Mouse (Mus musculus) MEL (cell line): ENCODE data around the gene Rps6ka1. TPM values are rescaled to one million over a fixed set of nuclear protein-coding genes. Genes with fewer than 3 reads are reported as not detected.

ENCODE experiments used
- DNase-seq: peaks from one replicate; pipeline ENCODE4 v3.0.0; 2011; ENCODE audit warnings: low read depth, low spot score
- H3K27ac ChIP-seq: 2 replicates; pipeline ENCODE4 v1.5.1; 2012; ENCODE audit warnings: low read depth, mild to moderate bottlenecking, control low read depth, low read length, moderate library complexity; ENCODE audit not compliant: control insufficient read depth
- H3K27me3 ChIP-seq, 2 experiments: fragments of 150-350 bp in 1 of 2; sonication (generic) in 1 of 2; 2 replicates each; pipeline ENCODE4 v1.6.1; 2012; ENCODE audit warnings: low read length in 2 of 2, mild to moderate bottlenecking in 2 of 2, improper control_type of control experiment in 1 of 2, moderate library complexity in 1 of 2; ENCODE audit not compliant: insufficient read depth in 2 of 2, control insufficient read depth in 1 of 2
- H3K36me3 ChIP-seq, 2 experiments: 2 replicates each; pipeline ENCODE4 v1.6.1; 2012 to 2014; ENCODE audit warnings: low read length in 2 of 2, improper control_type of control experiment in 1 of 2, inconsistent platforms in 1 of 2, mild to moderate bottlenecking in 1 of 2; ENCODE audit not compliant: insufficient read depth in 2 of 2, control insufficient read depth in 1 of 2
- H3K4me1 ChIP-seq, 2 experiments: fragments of 150-350 bp in 1 of 2; sonication (generic) in 1 of 2; 2 replicates each; pipeline ENCODE4 v1.6.1; 2012; ENCODE audit warnings: low read length in 2 of 2, improper control_type of control experiment in 1 of 2, mild to moderate bottlenecking in 1 of 2; ENCODE audit not compliant: insufficient read depth in 2 of 2, control insufficient read depth in 1 of 2
- H3K4me3 ChIP-seq, 2 experiments: fragments of 150-350 bp in 1 of 2; sonication (generic) in 1 of 2; 2 replicates each; pipeline ENCODE4 v1.5.1; 2012; ENCODE audit warnings: low read depth in 2 of 2, low read length in 2 of 2, mild to moderate bottlenecking in 2 of 2, moderate library complexity in 2 of 2, control low read depth in 1 of 2, improper control_type of control experiment in 1 of 2; ENCODE audit not compliant: control insufficient read depth in 1 of 2, insufficient read depth in 1 of 2
- H3K79me2 ChIP-seq: 2 replicates; pipeline ENCODE4 v1.6.1; 2012; ENCODE audit warnings: mild to moderate bottlenecking, low read length, moderate library complexity; ENCODE audit not compliant: control insufficient read depth, poor library complexity, insufficient read depth
- H3K9ac ChIP-seq: 2 replicates; pipeline ENCODE4 v1.6.1; 2012; ENCODE audit warnings: low read depth, mild to moderate bottlenecking, control low read depth, low read length, moderate library complexity; ENCODE audit not compliant: control insufficient read depth, poor library complexity, severe bottlenecking
- H3K9me3 ChIP-seq: fragments of 150-350 bp; sonication (generic); replicated peaks from 2 replicates; pipeline ENCODE4 v1.6.1; 2012; ENCODE audit warnings: mild to moderate bottlenecking, low read length, improper control_type of control experiment, moderate library complexity; ENCODE audit not compliant: insufficient read depth
- BHLHE40 ChIP-seq: IDR thresholded peaks from 2 replicates; pipeline ENCODE4 v1.6.1; 2012; ENCODE audit warnings: low read depth, mild to moderate bottlenecking, inconsistent platforms, low read length, improper control_type of control experiment, borderline replicate concordance
- CHD1 ChIP-seq: IDR thresholded peaks from 2 replicates; pipeline ENCODE4 v1.6.1; 2012; ENCODE audit warnings: low read depth, mild to moderate bottlenecking, inconsistent platforms, low read length, improper control_type of control experiment
- CHD2 ChIP-seq: IDR thresholded peaks from 2 replicates; pipeline ENCODE4 v1.6.1; 2011; ENCODE audit warnings: low read length, improper control_type of control experiment
- CTCF ChIP-seq, 3 experiments: IDR thresholded peaks in 2 of 3; conservative IDR thresholded peaks in 1 of 3; 2 replicates each; pipeline ENCODE4 v1.5.1; 2011 to 2012; ENCODE audit warnings: low read length in 3 of 3, low read depth in 2 of 3, mild to moderate bottlenecking in 2 of 3, improper control_type of control experiment in 1 of 3, inconsistent platforms in 1 of 3, mixed read lengths in 1 of 3, moderate library complexity in 1 of 3; ENCODE audit not compliant: control insufficient read depth in 1 of 3, insufficient read depth in 1 of 3, poor library complexity in 1 of 3, severe bottlenecking in 1 of 3
- E2F4 ChIP-seq: IDR thresholded peaks from 2 replicates; pipeline ENCODE4 v1.6.1; 2011; ENCODE audit warnings: low read depth, low read length, improper control_type of control experiment, borderline replicate concordance
- ELF1 ChIP-seq: IDR thresholded peaks from 2 replicates; pipeline ENCODE4 v1.6.1; 2014; ENCODE audit warnings: low read depth, mild to moderate bottlenecking, inconsistent platforms, low read length, improper control_type of control experiment, moderate library complexity
- EP300 ChIP-seq, 2 experiments: IDR thresholded peaks; 2 replicates each; pipeline ENCODE4 v1.6.1; 2011; ENCODE audit warnings: improper control_type of control experiment in 2 of 2, low read length in 2 of 2, low read depth in 1 of 2, mild to moderate bottlenecking in 1 of 2
- GABPA ChIP-seq: IDR thresholded peaks from 2 replicates; pipeline ENCODE4 v1.6.1; 2012; ENCODE audit warnings: low read depth, mild to moderate bottlenecking, inconsistent platforms, low read length, improper control_type of control experiment, moderate library complexity
- GATA1 ChIP-seq: IDR thresholded peaks from 2 replicates; pipeline ENCODE4 v1.6.1; 2011; ENCODE audit warnings: low read depth, low read length, improper control_type of control experiment
- HCFC1 ChIP-seq: IDR thresholded peaks from 2 replicates; pipeline ENCODE4 v1.6.1; 2012; ENCODE audit warnings: low read depth, mild to moderate bottlenecking, inconsistent platforms, low read length, improper control_type of control experiment, moderate library complexity
- MAFK ChIP-seq: IDR thresholded peaks from 2 replicates; pipeline ENCODE4 v1.6.1; 2011; ENCODE audit warnings: low read depth, mild to moderate bottlenecking, low read length, improper control_type of control experiment, borderline replicate concordance
- MAX ChIP-seq: IDR thresholded peaks from 2 replicates; pipeline ENCODE4 v1.6.1; 2011; ENCODE audit warnings: low read length, improper control_type of control experiment
- MAZ ChIP-seq: IDR thresholded peaks from 2 replicates; pipeline ENCODE4 v1.6.1; 2012; ENCODE audit warnings: low read depth, mild to moderate bottlenecking, inconsistent platforms, low read length, improper control_type of control experiment
- MEF2A ChIP-seq: IDR thresholded peaks from 2 replicates; pipeline ENCODE4 v1.6.1; 2014; ENCODE audit warnings: low read depth, mild to moderate bottlenecking, inconsistent platforms, low read length, improper control_type of control experiment; ENCODE audit not compliant: poor library complexity, insufficient replicate concordance, severe bottlenecking; ENCODE audit errors: extremely low read depth
- MXI1 ChIP-seq: IDR thresholded peaks from 2 replicates; pipeline ENCODE4 v1.6.1; 2011; ENCODE audit warnings: mild to moderate bottlenecking, low read depth, low read length, improper control_type of control experiment
- POLR2A ChIP-seq, 2 experiments: IDR thresholded peaks; 2 replicates each; pipeline ENCODE4 v1.6.1; 2011 to 2012; ENCODE audit warnings: low read length in 2 of 2, mild to moderate bottlenecking in 2 of 2, control low read depth in 1 of 2, improper control_type of control experiment in 1 of 2, low read depth in 1 of 2, moderate library complexity in 1 of 2; ENCODE audit not compliant: control insufficient read depth in 1 of 2, insufficient read depth in 1 of 2, poor library complexity in 1 of 2
- RCOR1 ChIP-seq: IDR thresholded peaks from 2 replicates; pipeline ENCODE4 v1.6.1; 2012; ENCODE audit warnings: low read depth, mild to moderate bottlenecking, inconsistent platforms, low read length, improper control_type of control experiment
- TAL1 ChIP-seq: IDR thresholded peaks from 2 replicates; pipeline ENCODE4 v1.6.1; 2012; ENCODE audit warnings: mild to moderate bottlenecking, inconsistent platforms, low read length, moderate library complexity, mixed read lengths
- TCF12 ChIP-seq: IDR thresholded peaks from 2 replicates; pipeline ENCODE4 v1.6.1; 2014; ENCODE audit warnings: low read depth, mild to moderate bottlenecking, inconsistent platforms, low read length, improper control_type of control experiment, moderate library complexity
- UBTF ChIP-seq: IDR thresholded peaks from 2 replicates; pipeline ENCODE4 v1.6.1; 2012; ENCODE audit warnings: low read depth, mild to moderate bottlenecking, inconsistent platforms, low read length, improper control_type of control experiment, moderate library complexity, borderline replicate concordance; ENCODE audit not compliant: insufficient read depth
- USF2 ChIP-seq, 2 experiments: IDR thresholded peaks; 2 replicates each; pipeline ENCODE4 v1.6.1; 2011 to 2012; ENCODE audit warnings: improper control_type of control experiment in 2 of 2, low read length in 2 of 2, borderline replicate concordance in 1 of 2, inconsistent platforms in 1 of 2, low read depth in 1 of 2, mild to moderate bottlenecking in 1 of 2; ENCODE audit not compliant: insufficient read depth in 1 of 2
- ZC3H11A ChIP-seq: IDR thresholded peaks from 2 replicates; pipeline ENCODE4 v1.6.1; 2012; ENCODE audit warnings: low read depth, mild to moderate bottlenecking, inconsistent platforms, low read length, improper control_type of control experiment
- ZKSCAN1 ChIP-seq: IDR thresholded peaks from 2 replicates; pipeline ENCODE4 v1.6.1; 2012; ENCODE audit warnings: low read depth, mild to moderate bottlenecking, inconsistent platforms, low read length, improper control_type of control experiment, moderate library complexity
- ZMIZ1 ChIP-seq: IDR thresholded peaks from 2 replicates; pipeline ENCODE4 v1.6.1; 2012; ENCODE audit warnings: low read depth, mild to moderate bottlenecking, inconsistent platforms, low read length, improper control_type of control experiment, moderate library complexity
- polyA plus RNA-seq, 2 experiments: library from polyadenylated mRNA; stranded (reverse) in 1 of 2; unstranded in 1 of 2; fragments of >175 nt in 1 of 2; fragments of >200 nt in 1 of 2; gene quantifications; 2 replicates each; pipeline versions ENCODE4 v1.2.1 to v1.2.4; 2012; ENCODE audit warnings: low replicate concordance in 2 of 2, low read depth in 1 of 2; ENCODE audit not compliant: insufficient read length in 2 of 2, insufficient read depth in 1 of 2, missing spikeins in 1 of 2
- total RNA-seq: library from RNA; depleted of rRNA; stranded (reverse); fragments of 300-350 nt; gene quantifications from 2 replicates; pipeline ENCODE4 v1.2.3, GENCODE M21; 2012

Rps6ka1 gene
- total and polyA plus RNA-seq, 3 experiments, result 45.3 to 68.9 TPM; not detected in 1

DNA sequence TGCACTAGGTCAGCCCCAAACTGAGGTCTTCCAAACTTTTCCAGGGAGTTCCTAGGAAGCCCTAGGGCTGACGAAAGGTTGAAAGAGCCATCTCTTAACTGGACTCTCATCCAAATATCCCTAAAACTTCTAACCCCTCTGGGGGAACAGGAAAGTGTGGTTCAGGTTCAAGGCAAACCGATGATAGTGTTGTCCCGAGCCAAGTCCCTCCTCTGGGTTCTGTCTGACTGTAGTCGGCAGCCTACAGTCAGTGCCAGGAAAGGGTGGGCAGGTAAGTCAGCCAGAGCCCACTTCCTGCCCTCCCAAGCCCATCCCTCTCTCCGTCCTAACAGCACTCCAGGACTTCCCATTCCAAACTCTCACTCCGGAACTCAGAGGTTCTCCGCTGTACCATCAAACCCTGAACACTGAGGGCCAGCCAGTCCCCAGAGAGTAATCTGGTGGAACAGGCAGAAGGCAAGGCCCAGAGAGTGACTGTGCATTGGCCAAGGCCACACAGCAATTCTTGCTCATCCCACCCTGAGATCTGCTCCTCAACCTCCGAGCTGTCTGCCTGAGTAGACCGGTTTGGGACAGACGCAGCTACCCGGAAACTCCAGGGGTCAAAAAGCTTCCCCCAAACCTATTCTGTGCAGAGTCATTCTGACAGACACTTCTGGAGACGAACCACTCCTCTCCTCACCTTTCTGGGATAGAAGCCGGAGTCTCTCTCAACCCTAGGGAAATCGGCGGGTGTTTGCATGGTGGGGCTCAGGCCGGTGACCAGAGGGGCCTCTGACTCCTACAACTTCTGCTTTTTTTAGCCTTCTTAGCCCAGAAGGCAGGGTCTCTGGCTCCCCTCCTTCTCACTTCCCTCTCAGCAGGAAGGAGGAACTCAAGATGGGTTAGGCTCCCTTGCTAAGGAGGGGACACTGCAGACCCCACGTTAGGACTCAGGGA lies 13.4 kb downstream of the Rps6ka1 start (continued):
- 0 out of 2 replicates have a peak, but pooled peaks have one; percentile 6 for TF ChIP-seq TAL1
- TF ChIP-seq MXI1, result no peak
- TF ChIP-seq USF2 (IDR thresholded peaks at IDR 0.05; ENCODE audit: borderline replicate concordance in 1 of 2, insufficient read depth in 1 of 2, low read depth in 1 of 2, low read length in 2 of 2), result no peak
- TF ChIP-seq CHD2, result no peak

DNA sequence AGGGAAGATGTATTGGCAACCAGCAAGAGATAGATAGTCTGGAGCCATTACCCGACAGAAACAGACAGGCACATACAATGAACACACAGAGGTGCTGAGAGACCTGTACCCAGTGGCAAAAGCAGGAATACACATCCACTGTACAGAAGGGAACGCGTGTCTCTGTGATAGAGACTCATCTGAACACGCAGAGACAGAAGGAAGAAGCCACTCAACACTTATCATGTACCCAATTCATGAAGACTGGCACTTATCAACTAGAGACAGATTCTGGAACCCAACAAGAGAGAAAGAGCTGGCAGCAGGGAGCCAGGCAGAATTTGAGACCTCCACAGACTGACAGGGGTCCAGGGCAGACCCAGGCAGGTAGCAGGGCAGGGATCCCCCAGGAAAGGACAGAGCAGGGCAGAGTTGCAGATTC lies 14.2 kb downstream of the Rps6ka1 start:
- Histone ChIP-seq H3K79me2 (peaks cover 2% of the 10 kb centered on the region), H3K4me3 (peak overlapping the region; percentile 54 to 60), H3K36me3 (peaks cover 0 to 13% of the 10 kb centered on the region in 2 experiments; a peak in 2 of 4 replicates), H3K27me3 (no peaks in the 10 kb centered on the region), H3K9me3 (no peaks in the 10 kb centered on the region), H3K27ac (peak overlapping the region; percentile 88), H3K4me1 (peaks cover 6 to 29% of the 10 kb centered on the region in 2 experiments), H3K9ac (peak overlapping the region; percentile 76)
- peak; percentile 75 for DNase-seq
- TF ChIP-seq MXI1 (peak; percentile 38), EP300 (IDR thresholded peaks at IDR 0.05; ENCODE audit: low read depth in 1 of 2, low read length in 2 of 2) (peak in 1 of 2 experiments; percentile 30; a peak in 1 of 4 replicates), E2F4 (no peak), HCFC1 (no peak), ZKSCAN1 (no peak), TAL1 (peak; percentile 69), TCF12 (peak; percentile 72), GATA1 (peak; percentile 73)

DNA sequence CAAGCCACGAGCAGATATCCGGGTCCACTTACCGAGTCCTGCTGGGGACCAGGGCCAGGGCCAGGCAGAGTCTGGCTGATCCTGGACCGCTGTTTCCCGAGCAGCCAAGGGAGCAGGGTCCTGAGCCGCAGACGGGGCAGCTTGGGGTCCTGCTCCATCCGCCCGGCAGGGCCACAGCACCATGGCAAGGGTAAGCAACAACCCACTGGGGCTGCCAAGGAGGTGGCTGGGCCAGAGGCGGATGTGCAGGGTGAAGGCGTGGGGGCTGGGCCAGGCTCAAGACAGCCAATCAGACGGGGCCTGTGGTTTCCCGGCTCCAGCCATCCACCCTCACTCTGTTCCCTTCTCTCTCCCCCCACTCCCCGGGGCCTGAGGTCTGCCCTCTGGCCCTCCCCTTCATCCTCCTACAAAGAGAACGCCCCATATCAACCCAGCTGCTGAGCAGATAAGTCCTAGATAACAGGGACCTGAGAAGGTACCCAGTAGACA lies 14.7 kb downstream of the Rps6ka1 start:
- H3K4me3 ChIP-seq, result peak overlapping the region; percentile 60 to 71
- H3K36me3 ChIP-seq, result peaks cover 2 to 8% of the 10 kb centered on the region in 2 experiments; a peak in 2 of 4 replicates
- peaks cover 6 to 24% of the 10 kb centered on the region in 2 experiments; a peak in 3 of 4 replicates for H3K4me1 ChIP-seq
- H3K79me2 ChIP-seq, result peaks cover 2% of the 10 kb centered on the region
- H3K9ac ChIP-seq, result peak overlapping the region; percentile 62
- peak; percentile 88 for DNase-seq
- no peaks in the 10 kb centered on the region for H3K9me3 ChIP-seq
- H3K27ac ChIP-seq, result peak overlapping the region; percentile 88
- no peaks in the 10 kb centered on the region for H3K27me3 ChIP-seq
- TF ChIP-seq MAX, result no peak
- peak; percentile 89; the same call in 1 of the 2 replicates for TF ChIP-seq MAZ
- TF ChIP-seq HCFC1, result peak; percentile 28; the same call in 1 of the 2 replicates
- no peak for TF ChIP-seq GABPA
- TF ChIP-seq GATA1, result peak; percentile 66; the same call in 1 of the 2 replicates
- TF ChIP-seq CTCF (IDR thresholded peaks at IDR 0.05 in 2 of 3, conservative IDR thresholded peaks at IDR 0.05 in 1 of 3; ENCODE audit: control insufficient read depth in 1 of 3, insufficient read depth in 1 of 3, low read depth in 2 of 3, low read length in 3 of 3, poor library complexity in 1 of 3, severe bottlenecking in 1 of 3), result no peak
- peak; percentile 49 to 61; a peak in 1 of 4 replicates for TF ChIP-seq POLR2A (IDR thresholded peaks at IDR 0.05; ENCODE audit: control insufficient read depth in 1 of 2, insufficient read depth in 1 of 2, low read depth in 1 of 2, low read length in 2 of 2, poor library complexity in 1 of 2)
- no peak for TF ChIP-seq E2F4
- no peak for TF ChIP-seq RCOR1
- TF ChIP-seq MEF2A, result no peak
- TF ChIP-seq CHD1, result no peak
- TF ChIP-seq MAFK, result no peak
- no peak for TF ChIP-seq ZC3H11A
- TF ChIP-seq UBTF, result no peak
- 0 out of 2 replicates have a peak, but pooled peaks have one; percentile 22 for TF ChIP-seq ELF1
- no peak for TF ChIP-seq BHLHE40
- TF ChIP-seq ZMIZ1, result 0 out of 2 replicates have a peak, but pooled peaks have one; percentile 10
- TF ChIP-seq TCF12, result 0 out of 2 replicates have a peak, but pooled peaks have one; percentile 39
